Mouse (Mus musculus): ENCODE results near the gene Galnt2.

DNA sequence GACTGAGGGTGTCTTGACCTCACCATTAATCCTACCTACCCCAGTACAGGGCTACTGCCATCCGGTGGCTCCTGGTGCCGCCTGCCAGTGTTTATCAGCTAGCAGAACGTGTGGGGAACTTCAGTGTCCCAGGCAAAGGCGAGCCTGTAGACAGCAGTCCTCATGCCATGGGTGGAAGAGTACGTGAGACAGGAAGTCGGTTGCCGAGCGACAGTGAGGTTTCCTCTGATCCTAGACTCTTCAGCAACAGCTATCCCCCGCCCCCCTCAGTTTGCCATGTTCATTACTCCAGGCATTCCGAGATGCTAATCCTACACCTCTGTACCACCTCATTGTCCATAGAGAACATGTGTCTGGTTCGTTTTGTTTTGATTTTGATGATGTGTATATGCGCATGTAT lies 29.2 kb downstream of the Galnt2 start:
- no peak for TF ChIP-seq POLR2A (IDR thresholded peaks at IDR 0.05; ENCODE audit: low read depth, low read length)
- no peak for TF ChIP-seq CTCF (IDR thresholded peaks at IDR 0.05; ENCODE audit: extremely low read depth, insufficient read length, insufficient replicate concordance, low read depth, low read length)

All from small intestine, adult 2 months (tissue).